Mouse (Mus musculus): ENCODE results near the gene Gm49388. TPM values are rescaled to one million over a fixed set of nuclear protein-coding genes. Genes with fewer than 3 reads are reported as not detected.

Gm49388 gene
- not detected in 2 replicates for polyA plus RNA-seq (2014; fragmentation: Nextera tagmentation; extraction: Ambion mirVana)

DNA sequence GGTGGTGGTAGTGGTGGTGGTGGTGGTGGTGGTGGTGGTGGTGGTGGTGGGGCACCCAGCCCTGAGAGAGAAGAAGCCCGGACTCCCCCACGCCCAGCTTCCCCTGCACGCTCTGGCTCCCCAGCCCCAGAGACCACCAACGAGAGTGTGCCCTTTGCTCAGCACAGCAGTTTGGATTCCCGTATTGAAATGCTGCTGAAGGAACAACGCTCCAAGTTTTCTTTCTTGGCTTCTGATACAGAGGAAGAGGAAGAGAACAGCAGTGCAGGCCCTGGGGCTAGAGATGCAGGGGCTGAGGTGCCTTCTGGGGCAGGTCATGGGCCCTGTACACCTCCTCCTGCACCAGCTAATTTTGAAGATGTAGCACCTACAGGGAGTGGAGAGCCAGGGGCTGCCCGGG lies at the start of gene Gm49388:
Gm49388 (plus strand) TSS at position 301 of the 400 bp plus-strand sequence.
- H3K9ac ChIP-seq (ENCODE audit: low read length) = no peak within 1 kb of the TSS
- no peak within 1 kb of the TSS for H3K4me3 ChIP-seq (ENCODE audit: low read depth, low read length)
- DNase-seq (ENCODE audit: low spot score) (no peak), ATAC-seq (replicated peaks; ENCODE audit: low FRiP score) (no peak)
- no peak within 1 kb of the TSS for H3K4me2 ChIP-seq (ENCODE audit: low read depth, low read length, severe bottlenecking)
- H3K27ac ChIP-seq (ENCODE audit: low read depth, low read length) = no peak within 1 kb of the TSS
- H3K36me3 ChIP-seq (ENCODE audit: control insufficient read depth, insufficient read depth, low read length) = peaks cover 19% of the 10 kb centered on the region; the same call in 1 of the 2 replicates
- WGBS = 91% methylated on average over 7 of the region's 7 CpGs
- H3K4me1 ChIP-seq (replicated peaks; ENCODE audit: control insufficient read depth, insufficient read depth, low read length) = no peaks in the 10 kb centered on the region
- H3K27me3 ChIP-seq (ENCODE audit: control insufficient read depth, insufficient read depth, low read length) = no peaks in the 10 kb centered on the region
- no peaks in the 10 kb centered on the region for H3K9me3 ChIP-seq (ENCODE audit: control insufficient read depth, low read length)

DNA sequence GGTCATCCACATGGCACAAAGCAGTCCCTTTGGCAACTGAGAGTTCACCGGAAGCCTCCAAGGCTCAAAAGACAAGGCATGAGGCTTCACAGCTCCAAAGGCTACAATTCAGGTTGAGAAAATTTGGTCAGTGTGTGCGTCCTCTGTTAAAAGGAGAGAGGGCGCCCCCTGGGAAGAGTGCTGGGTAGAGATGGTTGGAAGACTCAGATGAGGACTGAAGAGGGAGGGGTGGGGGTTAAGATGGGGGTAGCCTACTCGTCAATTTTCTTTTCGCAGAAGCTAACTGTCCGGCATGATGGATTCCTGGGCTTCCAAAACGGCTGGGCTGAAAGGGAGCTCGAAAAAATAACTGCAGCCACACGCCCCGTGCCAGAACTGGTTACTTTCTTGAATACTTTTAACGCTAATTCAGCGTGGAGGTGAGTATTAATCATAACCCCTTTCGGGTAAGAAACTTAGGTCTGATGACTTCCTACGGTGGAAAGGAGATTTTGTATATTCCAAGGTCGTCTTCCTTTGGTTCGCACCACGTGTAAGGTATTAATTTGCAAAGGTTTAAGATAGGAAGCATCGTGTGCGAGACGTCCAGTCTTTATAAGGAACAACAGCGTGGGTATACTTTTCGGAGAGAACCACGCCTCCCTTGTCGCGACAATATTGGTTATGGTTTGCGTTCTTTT lies 40.9 kb upstream of the Gm49388 start, which contains the start of gene Fbxl19:
Fbxl19 (plus strand) TSS at position 178 of the 680 bp plus-strand sequence.
- H3K36me3 ChIP-seq (ENCODE audit: control insufficient read depth, insufficient read depth, low read length) = no peaks in the 10 kb centered on the region; the same call in 1 of the 2 replicates
- H3K27me3 ChIP-seq (ENCODE audit: control insufficient read depth, insufficient read depth, low read length) = no peaks in the 10 kb centered on the region
- H3K4me1 ChIP-seq (replicated peaks; ENCODE audit: control insufficient read depth, insufficient read depth, low read length) = no peaks in the 10 kb centered on the region; the same call in 1 of the 2 replicates
- peak within 1 kb of the TSS; percentile 89 for H3K9ac ChIP-seq (ENCODE audit: low read length)
- peak within 1 kb of the TSS; percentile 82 for H3K4me2 ChIP-seq (ENCODE audit: low read depth, low read length, severe bottlenecking)
- peak; percentile 82 for DNase-seq (ENCODE audit: low spot score)
- ATAC-seq (replicated peaks; ENCODE audit: low FRiP score) = no peak
- peak within 1 kb of the TSS; percentile 88 for H3K4me3 ChIP-seq (ENCODE audit: low read depth, low read length)
- peak within 1 kb of the TSS; percentile 90 for H3K27ac ChIP-seq (ENCODE audit: low read depth, low read length)
- 1% methylated on average over 26 of the region's 26 CpGs for WGBS
- H3K9me3 ChIP-seq (ENCODE audit: control insufficient read depth, low read length) = no peaks in the 10 kb centered on the region

DNA sequence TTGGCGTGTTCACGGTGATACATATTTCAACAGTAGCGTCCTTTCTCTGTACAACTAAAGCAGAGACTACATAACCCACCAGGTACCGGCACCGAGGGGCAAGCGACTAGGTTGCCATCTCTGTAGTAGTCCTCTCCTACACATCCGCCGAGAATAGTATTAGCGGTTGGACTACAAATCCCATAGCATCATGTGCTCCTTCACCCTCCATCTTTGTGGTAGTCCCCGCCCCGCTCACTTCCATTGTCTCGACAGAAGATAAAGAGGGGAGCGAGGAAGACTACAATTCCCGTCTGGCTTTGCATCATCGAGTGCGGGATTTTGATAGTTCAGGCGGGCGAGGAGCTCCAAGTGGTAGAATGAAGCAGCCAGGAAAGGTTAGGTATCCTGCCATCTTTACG lies 40.2 kb upstream of the Gm49388 start:
- DNase-seq (ENCODE audit: low spot score) (peak; percentile 93), ATAC-seq (replicated peaks; ENCODE audit: low FRiP score) (peak; percentile 80)
- Histone ChIP-seq H3K4me1 (replicated peaks; ENCODE audit: control insufficient read depth, insufficient read depth, low read length) (no peaks in the 10 kb centered on the region; the same call in 1 of the 2 replicates), H3K27me3 (ENCODE audit: control insufficient read depth, insufficient read depth, low read length) (no peaks in the 10 kb centered on the region), H3K4me3 (ENCODE audit: low read depth, low read length) (peak overlapping the region; percentile 88), H3K4me2 (ENCODE audit: low read depth, low read length, severe bottlenecking) (peak overlapping the region; percentile 82), H3K9ac (ENCODE audit: low read length) (peak overlapping the region; percentile 89), H3K27ac (ENCODE audit: low read depth, low read length) (peak overlapping the region; percentile 90), H3K36me3 (ENCODE audit: control insufficient read depth, insufficient read depth, low read length) (no peaks in the 10 kb centered on the region; the same call in 1 of the 2 replicates), H3K9me3 (ENCODE audit: control insufficient read depth, low read length) (no peaks in the 10 kb centered on the region)
- WGBS = under 1% methylated on average over 19 of the region's 19 CpGs

DNA sequence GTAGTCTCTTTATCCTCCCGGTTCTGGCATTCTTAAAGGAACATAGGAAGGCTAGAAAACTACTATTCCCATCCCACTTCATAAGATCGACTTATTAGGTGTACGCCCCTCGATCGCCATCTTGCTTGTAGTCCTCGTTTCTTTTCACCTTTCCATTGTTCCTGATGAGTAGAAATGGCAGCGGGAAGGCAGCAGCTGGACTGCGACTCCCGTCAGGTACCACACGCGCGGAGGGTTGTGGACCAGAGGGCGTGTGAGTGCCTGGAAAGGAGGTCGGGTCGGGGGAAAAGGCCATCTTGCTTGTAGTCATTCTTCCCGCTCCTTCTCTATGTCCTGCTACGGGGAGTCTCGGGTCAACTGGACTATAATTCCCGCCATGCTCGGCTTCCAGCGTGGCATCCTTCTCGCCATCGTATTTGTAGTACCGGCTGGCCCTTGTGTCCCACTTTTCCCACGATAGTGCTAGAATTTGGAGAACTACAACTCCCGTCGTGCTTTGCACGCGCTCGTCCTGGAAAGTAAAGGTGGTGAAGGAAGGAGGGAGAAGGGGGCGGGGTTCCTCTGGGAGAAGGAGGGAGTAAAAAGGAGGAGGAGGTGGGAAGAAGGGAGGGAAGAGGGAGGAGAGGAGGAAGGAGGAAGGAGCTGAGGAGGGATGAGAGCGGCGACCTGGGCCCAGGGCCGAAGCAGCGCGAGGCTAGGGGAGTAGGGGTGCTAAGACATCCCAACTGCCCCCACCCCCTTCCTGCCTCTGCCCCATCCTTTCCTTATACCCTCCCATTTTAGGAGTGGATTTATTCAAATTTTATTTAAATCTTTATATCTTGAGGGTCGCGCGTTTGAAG lies 39.5 kb upstream of the Gm49388 start:
- Histone ChIP-seq H3K27ac (ENCODE audit: low read depth, low read length) (peak overlapping the region; percentile 90), H3K9ac (ENCODE audit: low read length) (peak overlapping the region; percentile 89), H3K4me3 (ENCODE audit: low read depth, low read length) (peak overlapping the region; percentile 88), H3K4me1 (replicated peaks; ENCODE audit: control insufficient read depth, insufficient read depth, low read length) (no peaks in the 10 kb centered on the region; the same call in 1 of the 2 replicates), H3K27me3 (ENCODE audit: control insufficient read depth, insufficient read depth, low read length) (no peaks in the 10 kb centered on the region), H3K9me3 (ENCODE audit: control insufficient read depth, low read length) (no peaks in the 10 kb centered on the region), H3K4me2 (ENCODE audit: low read depth, low read length, severe bottlenecking) (peak overlapping the region; percentile 82), H3K36me3 (ENCODE audit: control insufficient read depth, insufficient read depth, low read length) (peaks cover 3% of the 10 kb centered on the region; the same call in 1 of the 2 replicates)
- peak; percentile 95 for DNase-seq (ENCODE audit: low spot score)
- under 1% methylated on average over 36 of the region's 39 CpGs for WGBS
- peak; percentile 85 for ATAC-seq (replicated peaks; ENCODE audit: low FRiP score)

DNA sequence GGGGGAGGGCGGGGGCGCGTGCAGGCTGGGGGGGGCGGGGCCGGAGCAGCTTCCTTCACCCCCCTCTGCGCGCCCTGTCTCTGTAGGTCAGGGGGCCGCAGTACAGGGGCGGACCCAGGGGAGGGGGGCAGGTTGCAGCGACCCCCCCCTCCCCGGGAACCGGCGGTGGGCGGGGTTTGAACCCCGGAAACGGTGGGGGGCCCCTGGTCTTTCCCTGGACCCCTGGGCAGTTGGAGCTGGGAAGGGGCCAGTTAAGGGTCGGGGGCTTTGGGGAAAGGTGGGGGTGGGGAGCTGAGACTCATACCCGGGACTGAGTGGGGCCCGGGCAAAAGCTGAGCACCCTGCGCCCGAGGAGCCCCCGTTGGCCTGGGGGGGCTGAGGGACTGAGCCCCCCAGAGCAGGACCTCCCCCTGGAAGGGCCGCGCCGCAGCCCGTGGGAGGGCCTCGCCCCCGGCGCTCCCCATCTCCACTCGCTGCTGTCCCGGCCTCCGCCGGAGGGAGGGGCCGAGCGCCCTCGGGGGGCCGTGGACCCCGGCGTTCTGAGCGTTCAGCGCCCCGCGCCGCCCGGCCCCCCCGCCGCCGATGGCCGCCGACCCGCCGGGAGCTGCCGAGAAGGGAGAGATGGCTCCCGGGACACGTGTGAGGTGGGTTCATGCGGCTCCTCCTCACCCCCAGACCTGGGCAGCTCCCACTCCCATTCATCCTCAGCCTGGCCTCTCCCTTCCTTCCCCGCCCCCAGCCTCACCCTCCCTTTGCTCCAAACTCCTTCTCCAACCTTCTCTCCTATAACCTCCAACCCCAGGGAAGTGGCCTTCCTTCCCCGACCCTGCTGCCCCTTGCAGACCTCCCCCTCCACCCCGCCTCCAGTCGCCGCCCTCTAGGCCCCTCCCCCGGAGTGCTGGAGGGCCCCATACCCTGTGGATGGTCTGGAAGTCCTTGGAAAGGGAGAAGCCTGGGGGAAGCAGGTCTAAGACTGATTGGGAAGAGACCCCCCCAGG lies 38.6 kb upstream of the Gm49388 start:
- DNase-seq (ENCODE audit: low spot score) = peak; percentile 83
- H3K27ac ChIP-seq (ENCODE audit: low read depth, low read length) = peak overlapping the region; percentile 90
- H3K4me3 ChIP-seq (ENCODE audit: low read depth, low read length) = peak overlapping the region; percentile 88
- H3K4me2 ChIP-seq (ENCODE audit: low read depth, low read length, severe bottlenecking) = peak overlapping the region; percentile 82
- WGBS = 1% methylated on average over 55 of the region's 62 CpGs
- H3K36me3 ChIP-seq (ENCODE audit: control insufficient read depth, insufficient read depth, low read length) = peaks cover 7% of the 10 kb centered on the region
- H3K4me1 ChIP-seq (replicated peaks; ENCODE audit: control insufficient read depth, insufficient read depth, low read length) = no peaks in the 10 kb centered on the region; the same call in 1 of the 2 replicates
- H3K9me3 ChIP-seq (ENCODE audit: control insufficient read depth, low read length) = no peaks in the 10 kb centered on the region
- H3K9ac ChIP-seq (ENCODE audit: low read length) = peak overlapping the region; percentile 89
- no peaks in the 10 kb centered on the region for H3K27me3 ChIP-seq (ENCODE audit: control insufficient read depth, insufficient read depth, low read length)
- peak; percentile 25; the same call in 1 of the 2 replicates for ATAC-seq (replicated peaks; ENCODE audit: low FRiP score)

DNA sequence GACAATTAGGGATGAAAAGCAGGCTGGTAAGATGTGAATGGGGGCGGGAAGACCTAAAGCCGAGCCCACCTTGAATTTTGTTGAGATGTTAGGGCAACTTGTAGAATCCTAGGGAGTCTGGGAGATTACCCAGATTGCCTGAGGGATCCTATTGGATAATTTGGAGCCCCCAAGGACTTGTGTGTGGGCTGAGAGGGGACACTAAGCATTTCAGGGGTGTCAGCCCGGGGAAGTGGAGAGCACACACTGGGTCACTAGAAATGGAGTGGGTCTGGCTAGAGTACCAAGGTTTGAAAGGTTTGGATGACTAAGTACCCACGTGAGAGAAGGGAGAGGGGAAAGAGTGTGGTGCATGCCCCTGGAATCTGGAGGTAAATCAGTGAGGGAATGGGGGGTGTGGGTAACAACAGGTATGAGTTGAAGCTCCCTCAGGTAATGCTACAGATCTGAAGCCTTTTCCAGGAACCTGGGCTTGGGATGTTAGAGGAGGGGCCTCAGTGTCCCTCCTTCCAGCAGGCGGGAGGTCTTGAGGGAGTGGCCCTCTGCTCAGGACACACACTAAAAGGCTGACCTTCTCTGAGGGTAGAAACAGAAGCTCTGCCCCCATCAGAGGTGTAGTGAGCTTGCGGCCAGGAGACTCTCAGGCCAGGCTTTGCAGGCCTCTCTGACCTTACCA lies 37.7 kb upstream of the Gm49388 start:
- no peak for DNase-seq (ENCODE audit: low spot score)
- no peak for ATAC-seq (replicated peaks; ENCODE audit: low FRiP score)
- H3K36me3 ChIP-seq (ENCODE audit: control insufficient read depth, insufficient read depth, low read length) = peaks cover 13% of the 10 kb centered on the region

DNA sequence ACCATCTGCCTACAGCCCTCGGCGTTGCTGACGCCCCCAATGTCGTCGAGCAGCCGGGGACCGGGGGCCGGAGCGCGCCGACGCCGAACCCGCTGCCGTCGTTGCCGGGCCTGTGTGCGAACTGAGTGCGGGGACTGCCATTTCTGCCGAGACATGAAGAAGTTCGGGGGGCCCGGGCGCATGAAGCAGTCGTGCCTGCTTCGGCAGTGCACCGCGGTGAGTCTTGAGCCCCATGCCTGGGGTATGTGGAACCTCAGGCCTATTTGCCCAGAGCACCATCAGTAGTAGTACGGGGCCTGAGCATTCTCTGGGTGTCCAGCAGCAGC lies 37.2 kb upstream of the Gm49388 start:
- ATAC-seq (replicated peaks; ENCODE audit: low FRiP score) = no peak

More for the DNA sequence above, 37.7 kb upstream of the Gm49388 start:
- Histone ChIP-seq H3K27ac (ENCODE audit: low read depth, low read length) (peak overlapping the region; percentile 90; the same call in 1 of the 2 replicates), H3K27me3 (ENCODE audit: control insufficient read depth, insufficient read depth, low read length) (no peaks in the 10 kb centered on the region), H3K4me3 (ENCODE audit: low read depth, low read length) (peak overlapping the region; percentile 88), H3K9me3 (ENCODE audit: control insufficient read depth, low read length) (no peaks in the 10 kb centered on the region), H3K4me1 (replicated peaks; ENCODE audit: control insufficient read depth, insufficient read depth, low read length) (no peaks in the 10 kb centered on the region; the same call in 1 of the 2 replicates), H3K4me2 (ENCODE audit: low read depth, low read length, severe bottlenecking) (peak overlapping the region; percentile 82), H3K9ac (ENCODE audit: low read length) (peak overlapping the region; percentile 89)
- 24% methylated on average over 5 of the region's 6 CpGs for WGBS

More for the DNA sequence above, 37.2 kb upstream of the Gm49388 start:
- no peak overlapping the region for H3K9ac ChIP-seq (ENCODE audit: low read length)
- H3K4me2 ChIP-seq (ENCODE audit: low read depth, low read length, severe bottlenecking) = no peak overlapping the region
- no peak for DNase-seq (ENCODE audit: low spot score)
- H3K27ac ChIP-seq (ENCODE audit: low read depth, low read length) = no peak overlapping the region
- WGBS = 95% methylated on average over 28 of the region's 28 CpGs
- H3K4me1 ChIP-seq (replicated peaks; ENCODE audit: control insufficient read depth, insufficient read depth, low read length) = no peaks in the 10 kb centered on the region; the same call in 1 of the 2 replicates
- H3K9me3 ChIP-seq (ENCODE audit: control insufficient read depth, low read length) = no peaks in the 10 kb centered on the region
- no peaks in the 10 kb centered on the region for H3K27me3 ChIP-seq (ENCODE audit: control insufficient read depth, insufficient read depth, low read length)
- H3K4me3 ChIP-seq (ENCODE audit: low read depth, low read length) = no peak overlapping the region
- peaks cover 13% of the 10 kb centered on the region for H3K36me3 ChIP-seq (ENCODE audit: control insufficient read depth, insufficient read depth, low read length)
